Mouse (Mus musculus) splenic B cell, adult 2 months (primary cell): ENCODE data around the gene Gm9964.
"Not testable (repeated sequence)": the region's sequence is repeated elsewhere in the genome, so short reads cannot be mapped to it uniquely, and the experiment has no call there.

Experiments
- DNase-seq: peaks from one replicate; pipeline ENCODE4 v3.0.0-alpha.2; 2011; ENCODE audit warnings: low read depth, low spot score
- H3K27me3 ChIP-seq: 2 replicates; pipeline ENCODE4 v1.6.1; 2012; ENCODE audit warnings: mild to moderate bottlenecking, low read length, moderate library complexity, mixed read lengths; ENCODE audit not compliant: control insufficient read depth, poor library complexity, insufficient read depth, severe bottlenecking
- H3K36me3 ChIP-seq: 2 replicates; pipeline ENCODE4 v1.6.1; 2012; ENCODE audit warnings: mild to moderate bottlenecking, low read length, moderate library complexity, mixed read lengths; ENCODE audit not compliant: control insufficient read depth, poor library complexity, insufficient read depth, severe bottlenecking

Gm9964 gene

DNA sequence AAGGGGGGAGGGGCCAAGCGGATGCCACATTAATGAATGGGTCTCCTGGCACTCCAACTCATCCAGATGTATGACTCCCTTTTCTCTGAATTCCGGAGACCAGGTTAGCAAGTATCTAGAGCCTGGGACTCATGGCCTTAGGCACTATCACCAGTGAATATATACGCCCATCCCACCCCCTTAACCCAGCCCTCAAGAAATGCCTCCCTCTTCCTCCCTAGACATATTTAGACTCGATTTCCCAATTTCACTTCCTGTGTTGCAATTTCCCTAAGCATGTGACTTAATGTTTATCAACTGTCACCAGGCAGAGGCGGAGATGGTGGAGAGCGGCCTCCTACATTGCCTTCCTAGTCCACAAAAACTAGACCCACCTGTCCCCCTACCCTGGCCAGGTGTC lies 9.3 kb downstream of the Gm9964 start:
- H3K27me3 ChIP-seq: no peaks in the 10 kb centered on the region
- H3K36me3 ChIP-seq: no peaks in the 10 kb centered on the region
- DNase-seq: peak; percentile 48

DNA sequence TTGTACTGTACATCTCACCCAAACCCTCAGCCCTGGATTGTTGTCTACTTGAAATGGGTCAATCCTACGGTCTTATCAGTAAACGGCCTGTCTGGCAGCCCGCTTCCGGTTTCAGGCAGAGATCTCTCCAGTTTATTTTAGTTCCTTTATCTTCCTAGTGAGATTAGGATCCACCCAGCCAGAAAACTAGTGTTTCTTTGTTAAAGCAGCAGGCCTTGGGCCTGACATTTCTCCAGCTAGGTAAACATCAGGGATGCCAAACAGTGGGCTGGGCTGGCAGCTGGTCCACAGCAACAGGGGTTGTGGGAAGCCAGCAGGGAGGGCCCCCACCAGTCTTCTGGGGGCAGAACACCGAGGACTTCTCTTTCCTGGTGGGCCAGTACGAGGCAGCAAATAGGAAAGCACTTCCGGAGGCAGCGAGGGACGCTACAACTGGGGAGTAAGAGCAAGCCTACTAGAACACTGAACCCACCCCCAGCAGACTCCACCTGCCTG lies 10.4 kb downstream of the Gm9964 start:
- H3K27me3 ChIP-seq: no peaks in the 10 kb centered on the region
- peak; percentile 17 for DNase-seq
- H3K36me3 ChIP-seq: no peaks in the 10 kb centered on the region

DNA sequence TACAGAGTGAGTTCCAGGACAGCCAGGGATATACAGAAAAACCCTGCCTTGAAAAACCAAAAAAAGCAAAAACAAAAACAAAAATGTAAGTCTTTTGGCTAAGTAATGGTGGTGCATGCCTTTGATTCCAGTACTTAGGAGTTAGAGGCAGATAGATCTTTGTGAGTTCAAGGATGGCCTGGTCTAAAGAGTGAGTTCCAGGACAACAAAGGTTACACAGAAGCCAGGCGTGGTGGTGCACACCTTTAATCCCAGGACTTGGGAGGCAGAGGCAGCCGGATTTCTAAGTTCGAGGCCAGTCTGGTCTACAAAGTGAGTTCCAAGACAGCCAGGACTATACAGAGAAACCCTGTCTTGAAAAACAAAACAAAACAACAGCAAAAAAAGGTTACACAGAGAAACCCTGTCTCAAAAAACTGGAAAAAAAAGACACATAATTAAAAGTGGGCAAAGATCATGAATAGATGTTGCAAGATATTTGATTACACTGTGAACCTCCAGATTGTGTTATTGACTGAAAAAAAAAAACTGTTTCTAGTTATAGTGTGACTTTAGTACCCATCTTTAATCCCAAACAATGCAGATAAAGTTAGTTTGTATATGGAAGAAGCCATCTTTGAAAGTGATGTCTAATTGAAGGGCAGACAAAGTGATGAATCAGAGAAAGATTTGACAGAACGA lies 13.2 kb downstream of the Gm9964 start:
- no peaks in the 10 kb centered on the region for H3K27me3 ChIP-seq
- no peak for DNase-seq

DNA sequence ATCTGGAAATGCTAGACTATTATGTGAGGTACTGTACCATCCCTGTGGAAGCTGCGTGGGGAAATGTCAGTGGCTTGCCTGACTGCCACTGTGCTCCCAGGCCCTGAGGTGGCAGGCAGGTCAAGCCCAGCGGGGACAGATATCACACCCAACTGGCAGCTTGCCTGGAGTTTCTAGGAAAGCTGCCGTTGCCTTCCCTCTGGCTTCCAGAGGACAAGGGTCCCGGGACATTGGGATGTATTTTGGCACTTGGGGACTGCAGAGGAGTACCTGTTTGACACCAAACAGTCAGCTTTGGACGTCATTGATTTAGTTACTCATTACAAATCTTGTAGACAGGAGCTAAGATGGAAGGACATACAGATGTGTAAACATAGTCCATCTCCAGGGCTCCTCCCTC lies 15.3 kb downstream of the Gm9964 start:
- Histone ChIP-seq H3K36me3 (no peaks in the 10 kb centered on the region), H3K27me3 (no peaks in the 10 kb centered on the region)
- no peak for DNase-seq

More for the DNA sequence above, 13.2 kb downstream of the Gm9964 start:
- H3K36me3 ChIP-seq: no peaks in the 10 kb centered on the region

DNA sequence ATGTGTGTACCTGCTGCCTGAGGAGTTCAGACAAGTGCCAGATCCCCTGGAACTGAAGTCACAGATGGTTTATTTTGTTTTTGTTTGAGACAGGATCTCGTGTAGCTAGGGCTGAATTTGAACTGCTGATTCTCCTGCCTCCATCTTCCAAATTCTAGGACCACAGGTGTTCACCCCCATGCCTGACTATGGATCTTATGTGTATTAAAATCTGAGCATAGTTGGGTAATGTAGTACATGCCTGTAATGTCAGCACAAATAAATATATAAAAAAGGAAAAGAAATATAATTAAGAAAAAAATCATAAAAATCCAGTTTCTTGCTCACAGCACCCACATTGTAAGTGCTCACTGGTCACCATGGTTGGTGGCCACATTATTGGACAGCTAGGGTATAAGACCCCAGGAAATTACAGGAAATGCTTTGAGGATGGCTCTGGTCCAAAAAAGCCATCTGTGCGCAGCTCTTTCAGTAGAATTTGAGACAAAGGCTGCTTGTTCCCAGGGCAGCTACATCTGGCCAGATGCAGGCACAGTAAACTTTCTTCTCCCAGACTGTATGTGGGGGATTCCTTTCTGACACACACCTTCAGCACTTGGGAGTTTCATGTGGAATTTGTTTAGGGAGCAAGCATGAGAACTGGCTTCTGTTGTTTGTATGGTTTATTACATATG lies 16.8 kb downstream of the Gm9964 start:
- no peaks in the 10 kb centered on the region for H3K36me3 ChIP-seq
- no peak for DNase-seq
- H3K27me3 ChIP-seq: no peaks in the 10 kb centered on the region

DNA sequence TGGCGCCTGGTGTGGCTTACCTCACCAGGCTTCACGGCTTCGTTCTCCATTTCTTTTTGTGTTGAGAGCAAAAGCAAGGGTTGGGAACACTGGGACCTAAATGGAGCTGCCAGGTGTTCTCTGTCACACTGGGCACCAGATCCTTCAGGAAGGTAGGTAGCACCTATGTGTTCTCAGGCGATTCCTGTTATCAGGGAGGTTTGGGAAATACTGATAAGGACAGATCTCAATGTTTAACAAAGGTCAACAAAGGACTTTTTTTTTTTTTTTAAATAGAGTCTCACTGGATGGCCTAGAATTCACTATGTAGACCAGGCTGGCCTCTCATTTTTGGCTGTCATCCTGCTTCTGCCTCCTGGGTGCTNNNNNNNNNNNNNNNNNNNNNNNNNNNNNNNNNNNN lies 22.9 kb downstream of the Gm9964 start:
- no peak for DNase-seq
- no peaks in the 10 kb centered on the region for H3K27me3 ChIP-seq
- H3K36me3 ChIP-seq: no peaks in the 10 kb centered on the region

DNA sequence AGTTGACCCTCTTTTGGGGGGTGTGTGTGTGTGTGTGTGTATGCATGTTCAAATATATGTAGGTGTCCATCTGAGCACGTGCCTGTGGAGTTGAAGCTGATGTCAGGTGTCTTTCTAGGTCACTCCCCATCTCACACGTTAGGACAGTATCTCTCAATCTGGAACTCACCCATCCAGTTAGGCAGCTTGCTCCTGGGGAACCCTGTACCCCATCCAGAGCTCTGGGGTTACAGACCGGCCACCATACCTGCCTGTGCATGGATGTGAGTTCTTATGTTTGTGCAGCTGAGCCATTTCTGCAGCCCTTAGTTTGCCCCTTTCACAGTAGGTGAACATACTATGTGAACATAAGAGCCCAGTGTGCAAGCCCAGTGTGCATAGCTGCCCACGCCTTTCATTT lies 23.7 kb downstream of the Gm9964 start:
- DNase-seq: no peak
- H3K27me3 ChIP-seq: no peaks in the 10 kb centered on the region
- no peaks in the 10 kb centered on the region for H3K36me3 ChIP-seq

DNA sequence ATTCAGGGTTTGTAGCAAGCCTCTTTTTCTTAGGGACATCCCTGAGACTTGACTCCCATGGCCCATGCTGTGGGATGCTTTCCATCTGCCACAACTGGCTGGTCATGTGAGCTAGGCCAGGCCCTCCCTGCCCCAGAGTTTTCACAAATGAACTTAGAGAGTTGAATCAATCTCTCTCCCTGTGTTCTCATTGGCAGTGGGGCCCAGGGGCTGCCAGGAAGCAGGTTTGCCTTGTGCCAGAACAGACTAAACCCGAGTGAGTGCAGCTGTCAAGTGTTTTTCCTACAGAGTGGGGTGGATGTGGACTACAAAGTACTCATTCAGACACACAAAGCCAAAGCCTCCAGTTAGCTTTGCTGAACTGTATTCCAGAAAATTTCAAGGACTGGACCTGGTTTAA lies 29.5 kb downstream of the Gm9964 start:
- Histone ChIP-seq H3K36me3 (no peaks in the 10 kb centered on the region), H3K27me3 (no peaks in the 10 kb centered on the region)
- DNase-seq: no peak

DNA sequence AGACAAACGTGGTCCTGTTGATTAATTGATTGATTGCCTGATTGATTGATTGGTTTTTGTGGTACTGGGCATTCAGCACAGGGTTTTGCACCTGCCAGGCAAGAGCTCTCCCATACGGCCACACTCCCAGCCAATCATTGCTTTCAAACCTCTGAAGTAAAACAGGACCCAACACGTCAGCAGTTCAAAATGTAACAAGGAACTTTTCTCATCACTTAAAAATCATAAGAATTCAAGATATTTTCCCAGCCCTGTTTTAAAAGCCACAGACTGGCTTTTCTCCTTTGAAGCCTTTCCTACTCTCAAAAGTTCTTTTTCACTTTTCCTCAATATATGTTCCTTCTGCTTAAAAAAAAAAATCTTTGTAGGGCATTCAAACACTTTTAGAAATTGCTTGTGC lies 32.3 kb downstream of the Gm9964 start:
- no peaks in the 10 kb centered on the region for H3K36me3 ChIP-seq
- H3K27me3 ChIP-seq: no peaks in the 10 kb centered on the region
- no peak for DNase-seq

DNA sequence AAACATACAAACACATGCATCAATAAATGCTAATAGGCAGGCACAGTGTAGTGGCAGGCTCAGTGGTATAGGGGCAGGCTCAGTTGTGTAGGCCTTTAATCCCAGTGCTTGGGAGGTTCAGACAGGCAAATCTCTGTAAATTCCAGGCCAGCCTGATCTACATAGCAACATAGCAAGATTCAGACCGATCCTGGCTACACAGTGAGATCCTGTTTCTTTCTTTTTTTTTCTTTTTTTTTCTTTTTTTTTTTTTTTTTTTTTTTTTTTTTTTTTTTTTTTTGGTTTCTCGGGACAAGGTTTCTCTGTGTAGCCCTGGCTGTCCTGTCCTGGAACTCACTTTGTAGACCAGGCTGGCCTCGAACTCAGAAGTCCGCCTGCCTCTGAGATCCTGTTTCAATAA lies 36.6 kb downstream of the Gm9964 start:
- H3K36me3 ChIP-seq, H3K27me3 ChIP-seq, DNase-seq: not testable (repeated sequence)

DNA sequence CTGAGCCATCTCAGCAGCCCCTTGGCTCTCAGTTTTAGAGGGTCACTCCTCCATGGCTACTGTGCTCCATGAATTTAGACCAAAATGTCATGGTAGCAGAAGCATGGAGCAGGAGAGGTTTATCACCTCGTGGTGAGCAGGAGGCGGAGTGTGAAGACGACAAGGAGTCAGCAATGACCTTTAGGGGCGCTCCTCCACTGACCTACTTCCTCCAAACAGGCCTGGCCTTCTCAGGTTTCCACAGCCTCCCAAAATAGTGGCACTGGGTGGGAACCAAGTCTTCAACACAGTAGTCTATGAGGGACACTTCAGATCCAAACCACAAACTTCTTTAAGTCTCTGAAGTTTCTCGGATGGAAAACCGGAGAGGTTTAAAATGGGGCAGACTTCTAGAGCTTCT lies 38.0 kb downstream of the Gm9964 start:
- H3K27me3 ChIP-seq: no peaks in the 10 kb centered on the region
- DNase-seq: no peak

DNA sequence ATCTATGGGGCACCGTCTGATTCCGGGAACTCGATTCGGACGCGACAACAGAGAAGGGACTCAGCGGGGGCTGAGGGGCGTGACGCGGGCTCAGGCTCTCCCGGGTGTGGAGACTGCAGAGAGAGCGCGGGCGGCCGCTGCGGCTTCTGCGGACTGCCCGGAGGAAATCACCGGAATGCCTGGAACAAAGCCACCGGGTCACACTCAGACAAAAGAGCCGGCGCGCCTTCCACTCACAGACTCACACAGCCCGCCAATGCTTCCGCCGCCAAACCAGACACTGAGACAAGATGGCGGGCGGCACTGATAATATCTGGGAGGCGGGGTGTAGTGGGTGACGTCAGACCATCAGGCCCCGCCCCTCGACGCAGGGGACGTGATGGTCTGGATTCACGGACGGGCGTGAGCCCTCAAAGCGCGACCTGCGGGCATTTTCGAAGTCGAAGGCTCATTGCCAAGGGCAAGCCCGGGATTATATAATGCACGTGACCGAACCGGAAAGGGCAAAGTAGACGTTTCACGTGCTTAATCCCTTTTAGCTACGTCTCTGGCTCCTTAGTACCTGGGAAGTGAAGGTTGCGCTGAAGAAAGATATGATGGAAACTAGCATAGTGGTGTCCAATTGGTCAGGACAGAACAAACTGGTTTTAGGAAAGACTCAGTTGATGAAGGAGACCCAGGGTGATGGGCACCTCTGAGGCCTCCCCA lies 42.2 kb downstream of the Gm9964 start, which contains the start of gene Wsb1:
Wsb1 (minus strand) TSS at position 281 of the 708 bp plus-strand sequence.
- 0 out of 2 replicates have a peak, but pooled peaks cover 2% of the 10 kb centered on the region for H3K36me3 ChIP-seq
- peak; percentile 96 for DNase-seq

More for the DNA sequence above, 38.0 kb downstream of the Gm9964 start:
- no peaks in the 10 kb centered on the region for H3K36me3 ChIP-seq

DNA sequence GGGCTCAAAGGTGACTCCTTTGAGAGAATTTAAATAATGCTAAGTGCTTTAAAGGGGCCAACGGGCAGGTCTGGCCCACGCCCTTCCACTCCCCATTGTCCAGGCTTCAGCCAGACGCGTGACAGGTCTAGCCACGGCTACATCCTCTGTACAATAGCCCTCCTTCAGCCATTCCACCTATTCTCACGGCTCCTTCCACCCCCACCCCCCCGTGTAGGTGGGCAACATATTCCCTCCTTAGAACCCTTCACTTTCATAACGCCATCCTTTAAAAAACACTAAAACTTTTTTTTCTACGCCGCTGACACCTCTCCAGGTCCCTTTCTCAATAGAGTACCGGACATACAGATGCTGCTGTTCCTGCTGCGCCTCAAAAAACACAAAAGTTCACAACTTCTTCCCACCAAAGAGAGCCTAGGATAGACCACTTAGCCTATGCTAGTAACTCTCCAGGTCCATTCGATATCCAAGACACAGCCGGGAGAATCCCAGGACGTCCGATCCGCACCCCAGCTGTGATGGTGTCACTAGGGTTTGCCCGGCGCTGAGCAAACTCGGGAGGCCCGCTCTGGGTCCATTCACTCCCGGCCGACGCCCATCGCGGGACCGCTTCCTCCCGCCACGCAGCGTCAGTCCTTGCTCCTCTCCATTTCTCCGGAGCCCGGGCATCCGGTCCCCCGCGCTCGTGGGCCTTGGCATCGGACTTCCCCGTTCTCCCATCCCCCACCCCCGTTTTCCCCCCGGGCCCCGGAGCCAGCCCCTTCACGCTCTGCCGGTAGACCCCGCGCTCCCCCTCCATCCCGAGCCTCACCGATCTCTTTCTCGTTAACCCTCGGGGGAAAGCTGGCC lies 42.9 kb downstream of the Gm9964 start:
- H3K27me3 ChIP-seq: no peaks in the 10 kb centered on the region
- DNase-seq: no peak
- H3K36me3 ChIP-seq: 0 out of 2 replicates have a peak, but pooled peaks cover 2% of the 10 kb centered on the region

More for the DNA sequence above, 42.2 kb downstream of the Gm9964 start, which contains the start of gene Wsb1:
- H3K27me3 ChIP-seq: no peaks in the 10 kb centered on the region

DNA sequence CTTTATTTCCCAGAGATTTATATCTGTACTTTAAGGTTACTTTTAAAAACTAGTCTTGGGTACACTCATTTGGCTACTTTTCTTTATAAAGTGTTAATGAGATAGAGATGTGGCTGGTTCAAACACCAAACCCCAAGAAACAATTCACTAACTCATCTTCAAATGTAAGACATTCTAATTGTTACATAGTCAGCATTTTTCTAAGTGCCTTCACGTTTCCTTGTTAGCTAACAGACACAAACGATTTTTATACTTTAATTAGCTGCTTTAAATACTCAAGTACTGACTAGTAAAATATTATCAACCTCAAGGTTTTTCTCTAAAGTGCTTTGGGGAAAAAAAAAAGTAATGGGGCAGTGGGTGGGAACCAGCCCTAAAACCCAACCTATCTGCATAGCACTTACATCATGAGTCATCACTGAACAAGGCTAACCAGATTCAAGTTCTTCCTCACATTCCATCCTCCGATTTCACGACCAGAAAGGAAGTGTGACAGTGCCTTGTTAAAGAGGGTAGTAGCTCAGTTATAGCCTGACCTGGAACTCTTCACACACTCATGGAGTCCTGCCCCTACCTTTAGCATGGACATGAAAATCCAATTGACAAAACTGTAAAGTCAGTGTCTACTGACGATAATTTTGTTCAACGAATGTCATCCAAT lies 43.7 kb downstream of the Gm9964 start:
- Histone ChIP-seq H3K27me3 (no peaks in the 10 kb centered on the region), H3K36me3 (0 out of 2 replicates have a peak, but pooled peaks cover 2% of the 10 kb centered on the region)
- DNase-seq: peak; percentile 45
